Mouse (Mus musculus) c-Kit-positive CD71-negative TER-119-negative erythroid progenitor cells, embryonic 14.5 days (primary cell): ENCODE measurements around the gene Ahnak2.

Source experiments
- DNase-seq: peaks from one replicate; pipeline ENCODE4 v3.0.0-alpha.2; 2013; ENCODE audit warnings: low read depth

Ahnak2 gene

DNA sequence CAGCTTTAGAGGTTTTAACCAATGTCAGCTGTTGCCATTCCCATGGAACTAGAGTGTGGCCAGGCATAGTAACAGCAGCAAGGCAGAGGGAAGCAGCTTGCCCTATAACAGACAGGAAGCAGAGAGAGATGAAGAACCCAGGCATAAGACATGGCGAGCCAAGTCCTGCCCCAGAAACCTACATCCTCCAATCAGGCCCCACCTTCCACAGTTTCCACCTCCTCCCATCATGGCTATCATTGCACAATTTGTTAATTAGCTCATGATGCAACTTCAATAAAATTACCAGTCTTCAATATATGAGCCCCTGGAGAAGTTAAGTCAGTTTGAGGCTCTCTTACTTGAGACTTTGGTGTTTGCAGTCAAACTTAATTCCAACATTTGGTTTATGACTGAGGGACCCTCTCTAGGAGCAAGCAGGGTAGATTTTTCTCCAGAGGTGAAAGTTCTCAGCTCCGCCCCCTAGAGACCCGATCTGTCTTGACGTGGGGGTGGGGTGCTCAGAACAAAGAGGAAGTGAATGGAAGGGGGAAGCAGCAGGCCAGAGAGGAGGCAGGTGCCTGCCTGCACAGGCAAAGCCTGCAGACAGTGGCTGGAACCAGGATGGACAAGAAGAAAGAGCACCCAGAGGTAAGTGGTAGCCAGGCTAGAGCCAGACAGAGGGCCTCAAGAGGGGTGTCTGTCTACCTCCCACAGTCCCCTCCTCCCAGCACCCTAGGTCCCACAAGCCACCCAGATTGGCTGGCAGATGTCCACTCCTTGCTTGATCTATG lies 42.1 kb downstream of the Ahnak2 start, which contains the start of gene Pld4:
TSS of gene Pld4 (plus strand) at position 502 of the 773 bp plus-strand sequence.
- peak; percentile 46 for DNase-seq

DNA sequence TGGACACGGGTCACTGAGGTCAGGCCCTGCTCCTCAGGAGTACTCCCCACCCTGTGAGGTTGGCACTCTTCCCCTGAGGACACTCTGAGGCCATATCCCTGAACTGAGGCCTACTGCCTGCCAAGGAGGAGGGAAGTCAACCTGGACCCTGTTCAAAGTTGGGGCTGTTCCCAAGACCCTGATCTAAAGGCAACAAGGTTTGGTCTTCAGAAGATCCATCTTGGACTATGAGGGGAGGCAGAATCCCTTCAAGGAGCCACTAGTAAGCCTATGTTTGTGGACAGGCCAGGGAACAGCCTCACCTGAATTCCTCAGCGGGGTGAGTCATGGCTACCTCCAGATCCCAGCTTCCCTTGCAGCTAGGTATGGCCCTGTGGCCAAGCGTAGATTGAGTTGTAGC lies 43.0 kb downstream of the Ahnak2 start:
- no peak for DNase-seq

DNA sequence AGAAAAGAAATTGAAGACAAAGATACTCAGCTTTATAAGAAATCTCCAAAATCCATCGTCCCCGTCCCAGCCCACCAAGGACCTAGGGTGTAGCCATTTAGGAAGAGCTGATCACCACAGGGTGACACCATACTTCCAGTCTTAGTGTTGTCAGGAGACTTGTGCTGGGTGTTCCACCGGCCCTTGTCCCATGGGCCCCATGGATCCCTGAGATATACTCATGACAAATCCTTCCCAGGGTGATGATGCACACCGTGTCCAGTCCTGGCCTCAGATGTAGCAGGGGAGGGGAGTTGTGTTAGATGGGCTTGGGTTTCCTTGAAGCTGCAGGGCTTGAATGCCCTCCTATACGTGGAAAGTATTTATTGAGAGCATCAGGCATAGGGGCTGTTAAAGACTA lies 44.6 kb downstream of the Ahnak2 start:
- no peak for DNase-seq

DNA sequence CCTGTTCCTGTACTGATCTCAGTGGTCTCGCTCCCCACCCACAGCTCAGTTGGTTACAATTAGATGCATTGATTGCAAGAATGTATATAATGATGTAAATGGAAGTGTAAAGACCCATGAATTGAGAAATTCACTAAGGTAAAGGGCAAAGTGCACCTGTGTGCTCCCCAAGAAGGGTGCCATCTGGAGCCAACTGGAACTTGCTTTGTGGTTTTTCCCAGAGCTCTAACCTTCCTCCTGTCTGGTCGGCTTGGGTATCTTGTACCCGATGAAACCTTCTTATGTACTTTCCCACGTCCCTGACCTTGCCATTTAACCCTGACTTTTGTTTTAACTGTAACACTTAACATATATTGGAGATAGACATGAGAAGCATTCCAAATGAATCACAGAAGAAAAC lies 46.6 kb downstream of the Ahnak2 start:
- no peak for DNase-seq

DNA sequence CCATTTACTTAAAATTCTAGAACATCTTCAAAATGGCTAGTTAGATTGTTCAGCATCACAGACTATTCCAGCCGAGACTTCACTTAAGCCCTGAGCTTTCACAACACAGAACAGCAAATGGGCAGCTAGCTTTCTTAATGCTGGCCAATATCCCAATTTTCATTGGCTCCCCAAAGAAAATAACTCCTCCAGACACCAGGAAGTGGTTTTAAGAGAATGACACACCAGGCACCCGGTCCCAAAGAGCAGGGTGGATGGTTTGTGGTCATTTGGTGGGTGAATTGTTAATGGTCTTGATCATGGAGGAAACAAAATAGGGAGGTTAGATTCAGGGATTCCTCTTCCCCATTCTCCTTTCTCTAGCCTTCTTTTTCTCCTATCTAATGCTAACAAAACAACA lies 50.1 kb downstream of the Ahnak2 start:
- DNase-seq, result no peak

DNA sequence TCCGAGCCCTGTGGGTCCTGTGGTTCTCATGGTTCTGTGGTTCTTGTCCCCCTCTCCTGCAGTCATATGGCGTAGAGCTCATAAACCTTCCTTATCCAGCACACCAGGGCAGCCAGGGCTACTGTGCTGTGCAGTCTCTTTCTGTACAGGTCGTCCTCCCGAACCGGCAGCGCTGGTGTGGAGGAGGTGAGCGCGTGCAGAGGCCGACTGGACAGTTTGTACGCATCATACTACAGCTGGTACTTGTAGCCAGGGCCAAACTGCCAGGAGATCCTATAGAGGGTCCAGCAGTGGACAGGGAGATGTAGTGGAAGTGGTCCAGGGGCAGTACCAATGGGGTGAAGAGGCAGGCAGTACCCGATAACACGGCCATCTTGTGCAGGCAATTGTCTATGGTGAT lies 51.5 kb downstream of the Ahnak2 start:
- DNase-seq, result no peak

DNA sequence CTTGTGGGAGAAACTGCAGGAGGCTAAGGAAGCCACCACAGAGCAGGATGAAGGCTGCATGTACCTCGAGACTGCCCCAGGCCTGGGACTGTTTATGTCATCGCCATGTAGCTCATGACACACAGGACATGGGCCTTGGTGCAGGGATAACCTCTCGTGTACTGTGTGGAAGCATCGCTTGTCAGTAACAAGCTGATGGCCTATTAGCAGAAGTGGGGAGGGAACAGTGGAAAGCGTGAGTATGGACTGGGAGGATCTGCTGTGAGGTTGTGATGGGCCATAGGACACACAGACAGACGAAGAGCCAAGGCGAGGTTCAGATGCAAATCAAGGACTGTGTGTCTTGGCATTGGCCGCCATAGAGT lies 54.9 kb downstream of the Ahnak2 start:
- no peak for DNase-seq

DNA sequence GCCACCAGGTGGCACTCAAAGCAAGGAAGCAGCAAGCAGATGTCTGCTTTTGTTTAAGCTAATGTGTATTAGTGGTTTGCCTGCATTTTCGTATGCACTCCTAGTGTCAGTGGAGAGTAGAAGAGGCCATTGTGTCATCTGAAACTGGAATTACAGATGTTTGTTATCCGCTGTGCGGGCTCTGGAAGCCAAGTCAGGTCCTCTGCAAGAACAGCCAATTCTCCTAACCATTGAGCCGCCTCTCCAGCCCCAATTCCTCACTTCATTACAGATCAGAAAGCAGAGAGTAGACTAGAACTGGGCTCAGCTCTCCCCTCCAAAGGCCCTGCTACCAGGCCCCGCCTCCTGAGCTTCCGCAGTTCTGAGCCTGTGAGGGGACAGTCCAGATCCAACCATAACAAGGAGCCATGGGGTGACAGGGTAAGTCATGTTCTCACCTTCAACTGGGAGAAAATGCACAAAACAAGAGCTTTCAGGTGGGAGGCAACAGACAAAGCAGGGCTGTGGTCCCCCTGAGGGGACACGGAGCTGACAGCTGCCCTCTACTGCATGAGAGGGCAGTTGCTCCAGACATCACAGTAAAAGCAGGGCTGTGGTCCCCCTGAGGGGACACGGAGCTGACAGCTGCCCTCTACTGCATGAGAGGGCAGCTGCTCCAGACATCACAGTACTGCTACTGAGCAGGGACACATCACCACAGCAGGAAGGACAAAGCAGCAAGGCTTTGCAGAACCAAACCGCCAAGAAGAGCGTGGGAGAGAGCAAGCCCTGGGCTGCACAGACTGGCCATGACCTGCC lies 55.5 kb downstream of the Ahnak2 start:
- peak; percentile 62 for DNase-seq

DNA sequence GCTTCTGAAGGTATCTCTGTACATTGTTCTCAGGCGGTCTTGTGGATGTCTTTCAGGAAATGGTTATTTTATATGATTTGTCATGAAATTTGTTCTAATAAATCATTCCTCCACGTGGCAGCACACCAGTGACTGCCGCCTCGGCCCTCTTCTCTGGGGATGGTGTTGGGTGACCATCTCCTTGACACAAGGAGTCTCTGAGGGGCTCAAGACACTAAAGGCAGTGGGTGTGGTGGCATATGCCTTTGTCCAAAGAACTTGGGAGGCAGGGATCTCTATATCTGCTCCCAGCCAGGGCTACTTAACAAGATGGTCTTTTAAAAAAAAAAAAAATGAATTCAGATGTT lies 56.0 kb downstream of the Ahnak2 start:
- no peak for DNase-seq

DNA sequence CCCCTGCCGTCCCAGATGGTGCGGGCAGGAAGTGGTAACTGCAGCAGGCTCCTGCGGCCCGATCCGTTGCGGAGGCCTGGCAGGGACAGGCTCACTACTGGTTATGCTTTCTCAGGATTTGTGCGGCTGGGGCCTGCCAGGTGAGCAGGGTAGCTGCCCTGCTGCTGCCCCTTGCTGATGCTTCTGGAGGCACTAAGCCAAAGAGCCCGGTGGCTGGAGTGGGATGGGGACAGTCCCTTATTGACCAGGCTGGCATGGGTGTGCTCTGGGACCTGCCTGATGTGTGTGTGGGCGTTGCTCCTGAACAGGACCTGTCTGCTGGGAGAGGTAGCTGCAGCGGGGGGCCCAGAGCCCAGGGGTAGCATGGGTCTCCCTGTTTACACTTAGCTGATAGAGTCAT lies 56.7 kb downstream of the Ahnak2 start:
- no peak for DNase-seq

DNA sequence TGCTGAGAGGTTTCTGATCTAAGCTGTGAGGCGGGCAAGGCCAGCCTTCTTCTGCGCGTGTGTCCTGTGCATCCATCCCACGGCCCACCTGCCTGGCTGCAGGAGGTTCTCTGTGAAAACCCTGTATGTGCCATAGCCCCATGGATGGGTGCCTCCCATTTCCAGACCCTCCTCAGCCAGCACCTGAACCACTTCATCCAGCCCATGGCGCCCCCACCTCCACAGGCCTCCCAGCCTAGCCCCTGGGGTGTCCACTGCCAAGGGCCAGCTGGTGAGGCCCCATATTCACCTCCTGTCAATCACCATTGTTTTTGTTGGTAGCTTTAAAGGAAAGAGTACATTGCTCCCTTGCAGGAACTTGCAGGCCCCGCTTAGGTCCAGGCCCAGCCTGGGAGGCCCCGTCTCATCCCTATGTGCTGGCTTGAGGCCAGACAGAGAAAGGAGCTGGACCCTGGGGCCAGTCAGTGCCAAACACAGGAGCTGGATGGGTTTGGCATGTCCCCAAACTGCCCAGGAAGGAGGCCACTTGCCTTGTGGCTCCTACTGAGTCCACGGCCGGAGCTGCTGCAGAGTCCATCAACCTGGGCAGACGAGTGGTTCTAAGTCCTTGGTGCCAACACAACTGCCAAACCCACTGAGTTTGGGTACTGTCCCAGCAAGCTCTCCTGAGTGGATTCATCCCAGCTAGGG lies 57.4 kb downstream of the Ahnak2 start:
- no peak for DNase-seq

DNA sequence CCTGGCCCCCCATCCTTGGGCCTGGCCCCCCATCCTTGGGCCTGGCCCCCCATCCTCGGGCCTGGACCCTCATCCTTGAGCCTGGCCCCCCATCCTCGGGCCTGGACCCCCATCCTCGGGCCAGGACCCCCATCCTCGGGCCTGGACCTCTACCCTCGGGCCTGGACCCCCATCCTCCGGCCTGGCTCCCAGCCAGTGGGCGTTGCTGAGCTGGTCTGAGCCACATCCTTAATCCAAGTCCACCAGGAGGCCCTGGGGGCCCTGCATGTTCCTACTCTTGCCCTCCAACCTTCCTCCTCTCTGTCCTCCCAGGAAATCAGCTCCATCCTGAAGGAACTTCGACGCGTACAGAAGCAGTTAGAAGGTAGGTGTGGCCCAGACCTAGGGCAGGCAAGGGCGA lies 58.2 kb downstream of the Ahnak2 start:
- no peak for DNase-seq

DNA sequence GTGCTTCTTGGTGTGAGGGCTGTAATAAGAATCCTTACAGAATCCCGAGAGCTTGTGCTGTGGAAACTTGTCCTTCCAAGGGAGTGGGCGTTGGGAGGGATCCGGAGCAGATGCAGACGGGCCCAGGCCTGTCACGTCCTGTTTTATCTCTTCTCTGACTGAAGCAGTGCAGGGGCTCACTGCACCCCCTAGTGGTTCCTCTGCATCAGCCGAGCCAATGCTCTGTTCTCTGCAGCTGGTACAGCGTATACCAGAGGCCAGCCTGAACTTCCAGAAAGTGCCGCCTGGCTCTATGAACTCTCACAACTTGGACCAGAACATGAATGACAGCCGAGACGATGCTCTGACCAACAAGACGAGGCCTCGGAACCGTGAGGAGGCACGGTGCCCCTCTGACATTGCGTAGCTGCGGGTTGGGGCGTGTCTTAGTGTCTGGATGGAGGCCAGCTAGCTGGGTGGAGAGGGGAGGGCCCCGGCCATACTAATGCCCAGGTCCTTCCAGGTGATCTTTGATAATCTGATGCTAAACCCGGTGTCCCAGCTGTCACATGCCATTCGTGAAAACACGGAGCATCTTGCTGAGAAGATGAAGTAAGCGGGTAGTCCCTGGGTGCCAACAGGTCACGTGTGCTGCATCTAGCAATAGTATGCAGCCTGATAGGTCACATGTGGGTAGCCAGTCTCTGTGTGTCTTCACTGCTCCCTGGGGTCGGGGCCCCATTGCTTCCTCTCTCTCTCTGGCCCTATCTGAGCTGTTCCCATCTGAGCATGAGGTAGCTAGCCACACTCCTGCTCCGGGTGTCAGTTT lies 59.1 kb downstream of the Ahnak2 start:
- peak; percentile 65 for DNase-seq

DNA sequence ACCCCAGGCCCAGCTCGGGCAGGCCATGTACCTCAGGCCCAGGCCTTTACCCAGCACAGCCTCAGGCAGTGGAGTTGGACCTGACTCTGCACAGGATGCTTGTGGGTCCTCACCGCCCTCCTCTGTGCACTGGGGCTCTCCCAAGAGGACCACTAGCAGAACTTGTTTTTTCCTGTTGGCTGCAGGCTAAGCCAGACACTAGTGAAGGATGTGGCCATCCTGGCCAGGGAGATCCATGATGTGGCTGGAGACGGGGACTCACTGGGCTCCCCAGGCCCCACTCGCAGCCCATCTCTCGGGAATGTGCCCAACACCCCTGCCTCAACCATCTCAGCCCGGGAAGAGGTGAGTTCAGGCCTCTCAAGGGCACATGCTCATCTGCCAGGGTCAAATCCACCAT lies 59.7 kb downstream of the Ahnak2 start:
- DNase-seq, result no peak

DNA sequence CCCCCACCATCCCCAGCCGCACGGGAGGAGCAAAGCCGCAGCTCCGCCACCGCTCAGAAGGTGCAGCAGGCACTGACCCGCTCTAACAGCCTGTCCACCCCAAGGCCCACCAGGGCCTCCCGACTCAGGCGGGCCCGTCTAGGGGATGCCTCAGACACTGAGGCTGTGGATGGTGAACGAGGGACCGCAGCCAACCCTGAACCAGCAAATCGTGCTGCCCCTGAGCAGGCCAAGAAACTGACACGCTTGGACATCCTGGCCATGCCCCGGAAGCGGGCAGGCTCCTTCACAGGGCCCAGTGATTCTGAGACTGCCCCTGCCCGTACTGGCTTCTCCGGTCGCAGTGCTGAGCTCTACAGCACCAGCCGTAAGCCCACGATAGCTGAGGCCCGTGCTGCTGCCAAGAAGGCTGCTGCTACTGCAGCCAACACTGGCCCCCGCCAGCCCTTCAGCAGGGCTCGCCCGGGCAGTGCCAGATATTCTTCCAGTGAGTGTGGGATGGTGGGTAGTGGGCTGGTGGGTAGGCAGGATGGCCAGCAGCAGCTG lies 63.4 kb downstream of the Ahnak2 start:
- no peak for DNase-seq

DNA sequence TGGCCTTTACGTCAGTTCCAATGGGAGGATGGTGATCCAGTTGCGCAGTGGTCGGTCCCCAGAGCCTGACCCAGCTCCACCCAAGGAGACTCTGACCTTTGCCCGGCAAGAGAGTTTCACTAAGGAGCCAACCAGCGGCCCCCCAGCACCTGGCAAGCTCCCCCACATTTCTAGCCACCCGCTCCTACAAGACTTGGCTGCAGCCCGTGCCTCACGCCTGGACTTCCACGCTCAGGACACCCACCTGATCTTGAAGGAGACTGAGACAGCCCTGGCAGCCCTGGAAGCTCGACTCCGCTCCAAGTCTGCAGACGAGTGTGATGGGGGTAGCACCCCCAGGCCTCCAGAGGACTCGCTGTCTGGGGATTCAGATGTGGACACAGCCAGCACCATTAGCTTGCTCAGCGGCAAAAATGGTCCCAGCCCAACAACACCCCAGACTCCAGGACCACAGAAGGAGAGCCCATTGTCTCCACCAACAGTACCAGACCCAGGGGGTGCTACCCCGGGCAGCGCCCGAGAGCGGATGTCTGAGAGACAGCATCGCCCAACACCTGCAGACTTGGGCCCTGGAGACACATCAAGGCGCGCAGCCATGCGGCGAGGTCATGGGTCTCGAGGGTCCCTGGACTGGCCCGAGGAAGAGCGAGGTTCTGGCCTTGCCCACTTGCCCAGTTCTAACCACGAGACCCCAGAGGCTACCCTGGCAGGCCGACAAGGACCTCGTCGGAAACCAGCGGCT lies 64.0 kb downstream of the Ahnak2 start:
- no peak for DNase-seq

DNA sequence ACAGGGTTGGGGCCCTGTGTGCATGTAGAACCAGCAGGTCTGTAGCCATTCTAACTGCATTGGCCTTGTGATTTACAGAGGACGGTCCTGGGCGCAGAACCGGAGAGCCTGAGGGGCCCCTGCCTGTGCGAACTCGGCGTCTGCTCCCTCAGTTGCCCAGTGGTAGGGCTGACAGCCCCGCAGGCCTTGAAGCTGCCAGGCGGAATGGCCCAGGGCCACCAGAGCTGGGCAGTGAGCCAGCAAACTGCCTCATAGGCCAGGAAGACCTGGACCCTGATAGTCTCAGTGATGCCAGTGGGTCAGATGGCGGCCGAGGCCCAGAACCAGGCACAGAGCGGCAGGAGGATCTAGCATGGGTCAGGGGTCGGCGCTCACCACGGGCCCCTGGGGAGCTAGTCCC lies 64.7 kb downstream of the Ahnak2 start:
- DNase-seq, result no peak

DNA sequence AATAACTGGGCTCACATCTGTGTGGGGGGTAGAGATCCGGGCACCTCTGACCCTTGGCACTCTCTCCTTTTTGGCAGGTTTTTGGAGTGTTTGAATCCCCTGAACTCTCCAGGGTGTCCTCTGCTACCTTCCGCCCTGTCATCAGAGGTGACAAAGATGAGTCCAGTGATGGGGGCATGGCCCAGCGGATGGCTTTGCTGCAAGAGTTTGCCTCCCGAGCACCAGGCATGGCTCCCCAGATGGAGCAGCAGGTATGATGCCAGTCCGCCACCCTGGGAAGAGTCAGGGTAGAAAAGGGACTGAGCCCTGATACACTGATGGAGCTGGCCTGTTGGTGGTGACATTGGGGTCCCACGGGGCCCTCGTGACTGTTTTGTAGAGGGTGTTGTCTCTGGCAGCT lies 65.4 kb downstream of the Ahnak2 start:
- DNase-seq, result no peak

DNA sequence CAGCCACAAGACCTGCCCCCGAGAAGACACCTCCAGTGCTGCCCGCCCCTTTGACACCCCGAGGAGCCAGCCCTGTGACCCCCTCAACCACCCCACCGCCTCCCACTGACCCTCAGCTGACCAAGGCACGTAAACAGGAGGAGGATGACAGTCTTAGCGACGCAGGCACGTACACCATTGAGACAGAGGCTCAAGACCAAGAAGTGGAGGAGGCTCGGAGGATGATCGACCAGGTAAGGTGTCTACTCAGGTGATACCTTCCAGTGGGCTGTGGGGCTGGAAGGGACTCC lies 65.9 kb downstream of the Ahnak2 start:
- DNase-seq, result no peak

DNA sequence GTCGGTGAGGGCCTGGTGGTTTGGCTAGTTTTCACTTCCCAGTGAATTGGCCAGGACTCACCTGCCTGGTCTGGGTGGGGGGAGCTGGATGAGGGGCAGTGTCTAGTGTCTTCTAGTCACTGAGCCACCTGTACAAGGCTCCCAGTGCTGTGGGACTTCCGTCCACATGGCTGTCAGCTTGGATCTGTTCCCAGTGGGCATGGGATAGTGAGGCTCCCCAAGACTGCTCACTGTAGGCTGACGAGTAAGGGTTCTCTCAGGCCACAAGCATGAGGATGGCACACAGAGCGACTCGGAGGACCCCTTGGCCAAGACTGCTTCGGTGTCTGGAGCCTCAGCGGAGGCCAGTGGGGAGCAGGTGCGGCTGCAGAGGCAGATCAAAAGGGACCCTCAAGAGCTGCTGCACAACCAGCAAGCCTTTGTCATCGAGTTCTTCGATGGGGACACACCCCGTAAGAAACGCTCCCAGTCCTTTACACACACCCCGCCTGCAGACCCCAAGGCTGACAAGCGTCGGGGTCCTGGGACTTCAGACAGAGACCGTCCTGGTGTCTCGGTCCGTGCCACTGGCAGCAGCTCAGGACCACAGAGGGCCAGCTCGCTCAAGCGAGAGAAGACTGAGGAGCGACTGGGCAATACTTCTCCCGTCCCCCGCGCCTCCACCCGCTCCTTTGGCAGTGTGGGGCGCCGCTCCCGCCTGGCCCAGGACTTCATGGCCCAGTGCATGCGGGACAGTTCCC lies 66.4 kb downstream of the Ahnak2 start:
- no peak for DNase-seq
